ENCODE assay signal across 10 mouse cellular contexts in the genomic region with DNA sequence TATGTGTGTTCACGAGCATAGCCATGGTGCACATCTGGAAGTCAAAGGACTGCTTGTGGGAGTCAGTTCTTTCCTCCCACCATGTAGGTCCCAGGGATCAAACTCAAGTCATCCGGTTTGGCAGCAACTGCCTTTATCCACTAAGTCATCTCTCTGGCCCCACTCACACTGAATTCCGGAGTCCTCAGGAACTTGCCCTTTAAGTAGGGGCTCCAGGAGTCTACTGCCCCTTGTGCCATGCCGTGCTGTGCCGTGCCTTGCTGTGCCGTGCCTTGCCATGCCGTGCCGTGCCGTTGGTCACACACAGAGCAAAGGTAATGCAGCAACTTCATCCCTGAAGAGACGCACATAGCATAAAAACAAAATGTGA. TPM values are rescaled to one million over a fixed set of nuclear protein-coding genes. Genes with fewer than 3 reads are reported as not detected.
A peak's percentile ranks its signal among the peaks of the same experiment; 100 is the strongest.
DNase-seq lines count a peak whose midpoint lies in the region; ATAC-seq lines count a peak whose summit lies in the region.
"Had no signal": no experiment of that assay in that cellular context is flagged by ENCODE, and none has a peak within 500 bp of the region (broad histone marks: within the 10 kb centered on the region; RNA-seq: fewer than 3 reads in every experiment).

No protein-coding gene starts in this region.

- no peak for ATAC-seq in megakaryocyte, adult 5-6 weeks (ENCODE audit: poor library complexity, severe bottlenecking)
- no peak for ATAC-seq in hindbrain, embryonic 13.5 days (ENCODE audit: low FRiP score)
- no peak for ATAC-seq in liver, embryonic 15.5 days (ENCODE audit: insufficient read depth)
- no peak for ATAC-seq in frontal cortex, adult (ENCODE audit: low TSS enrichment)

- H3K4me2 ChIP-seq in hindbrain, embryonic 13.5 days = peak overlapping the region; percentile 29
- peak overlapping the region; percentile 44 for H3K4me2 ChIP-seq in liver, embryonic 15.5 days

- H3K4me3 ChIP-seq in megakaryocyte, embryonic 14.5 days (replicated peaks) = peak overlapping the region; percentile 42
- no peak overlapping the region for H3K4me3 ChIP-seq in hindbrain, embryonic 13.5 days
- no peak overlapping the region for H3K4me3 ChIP-seq in liver, embryonic 15.5 days (replicated peaks)

- H3K9me3 ChIP-seq in megakaryocyte, embryonic 14.5 days = no peaks in the 10 kb centered on the region
- no peaks in the 10 kb centered on the region for H3K9me3 ChIP-seq in hindbrain, embryonic 13.5 days
- no peaks in the 10 kb centered on the region for H3K9me3 ChIP-seq in liver, embryonic 15.5 days (replicated peaks)

- peaks cover 15% of the 10 kb centered on the region for H3K4me1 ChIP-seq in megakaryocyte, embryonic 14.5 days
- no peaks in the 10 kb centered on the region for H3K4me1 ChIP-seq in hindbrain, embryonic 13.5 days (replicated peaks)
- H3K4me1 ChIP-seq in liver, embryonic 15.5 days (replicated peaks) = 0 out of 2 replicates have a peak, but pooled peaks cover 5% of the 10 kb centered on the region

- WGBS in hindbrain, embryonic 13.5 days = 45% methylated on average over 10 of the region's 10 CpGs
- WGBS in liver, embryonic 15.5 days (ENCODE audit: insufficient replicate concordance) = 23% methylated on average over 10 of the region's 10 CpGs

- H3K9ac ChIP-seq in hindbrain, embryonic 13.5 days = no peak overlapping the region
- H3K9ac ChIP-seq in liver, embryonic 15.5 days = no peak overlapping the region

- H3K36me3 ChIP-seq in megakaryocyte, embryonic 14.5 days (replicated peaks; ENCODE audit: low read length) = no peaks in the 10 kb centered on the region
- H3K36me3 ChIP-seq in hindbrain, embryonic 13.5 days = no peaks in the 10 kb centered on the region
- H3K36me3 ChIP-seq in liver, embryonic 15.5 days (replicated peaks) = no peaks in the 10 kb centered on the region

- H3K27me3 ChIP-seq in megakaryocyte, embryonic 14.5 days (replicated peaks) = peaks cover 19% of the 10 kb centered on the region
- 0 out of 2 replicates have a peak, but pooled peaks cover 3% of the 10 kb centered on the region for H3K27me3 ChIP-seq in hindbrain, embryonic 13.5 days
- no peaks in the 10 kb centered on the region for H3K27me3 ChIP-seq in liver, embryonic 15.5 days

- DNase-seq in embryo, embryonic 10 days (ENCODE audit: low spot score) = peak; percentile 55
- no peak for DNase-seq in embryo, embryonic 9.5 days (ENCODE audit: extremely low spot score)
- no peak for DNase-seq in frontal cortex, postnatal 10 days (ENCODE audit: low spot score in 2 of 2)

- no peak overlapping the region for H3K27ac ChIP-seq in hindbrain, embryonic 13.5 days
- H3K27ac ChIP-seq in liver, embryonic 15.5 days (replicated peaks) = no peak overlapping the region
- H3K27ac ChIP-seq: kidney, postnatal 0 days; macrophage had no signal

RNA-seq across cellular contexts. Expression of a gene that starts 15.5 kb away (rescaled TPM):
- polyA plus RNA-seq in megakaryocyte, embryonic 14.5 days (2012; ENCODE audit: insufficient read depth, low replicate concordance) = not detected in 2 replicates
- total RNA-seq in megakaryocyte, adult 5-6 weeks (2015) = not detected in 2 replicates
- total RNA-seq in megakaryocyte, adult 5-6 weeks (2017) = not detected in 2 replicates
- 0.72 and 0.74 TPM in 2 replicates for polyA plus RNA-seq in hindbrain, embryonic 13.5 days (2015; fragmentation: Nextera tagmentation; extraction: Ambion mirVana)
- 0.08 and 0.15 TPM in 2 replicates for polyA plus RNA-seq in liver, embryonic 15.5 days (2015; fragmentation: Nextera tagmentation; extraction: Ambion mirVana)
- polyA plus RNA-seq: macrophage had no signal
